Mouse (Mus musculus) heart, embryonic 13.5 days (tissue): ENCODE measurements around the gene Pde1c. TPM values are rescaled to one million over a fixed set of nuclear protein-coding genes. Genes with fewer than 3 reads are reported as not detected.

Source experiments
- ATAC-seq: fragments of 200-750 bp; cut with Nextera tagmentation; 2 replicates; pipeline ENCODE4 v1.8.0; 2017; ENCODE audit warnings: moderate TSS enrichment; ENCODE audit not compliant: insufficient number of reproducible peaks, low FRiP score, low TSS enrichment; ENCODE audit errors: extremely low read depth
- H3K27ac ChIP-seq: fragments of 300-500 bp; sonication (generic); replicated peaks from 2 replicates; pipeline ENCODE4 v1.5.1; 2015; ENCODE audit warnings: moderate library complexity, mild to moderate bottlenecking, inconsistent platforms
- H3K27me3 ChIP-seq: fragments of 300-500 bp; sonication (generic); replicated peaks from 2 replicates; pipeline ENCODE4 v1.6.1; 2015; ENCODE audit warnings: mild to moderate bottlenecking, inconsistent platforms
- H3K36me3 ChIP-seq: fragments of 300-500 bp; sonication (generic); 2 replicates; pipeline ENCODE4 v1.6.1; 2015; ENCODE audit warnings: mild to moderate bottlenecking, inconsistent platforms
- H3K4me1 ChIP-seq: fragments of 300-500 bp; sonication (generic); 2 replicates; pipeline ENCODE4 v1.6.1; 2015; ENCODE audit warnings: inconsistent platforms
- H3K4me2 ChIP-seq: fragments of 300-500 bp; sonication (generic); 2 replicates; pipeline ENCODE4 v1.6.1; 2015; ENCODE audit warnings: inconsistent platforms, mild to moderate bottlenecking, moderate library complexity
- H3K4me3 ChIP-seq: fragments of 300-500 bp; sonication (generic); 2 replicates; pipeline ENCODE4 v1.5.1; 2015; ENCODE audit warnings: moderate library complexity, mild to moderate bottlenecking, inconsistent platforms
- H3K9ac ChIP-seq: fragments of 300-500 bp; sonication (generic); 2 replicates; pipeline ENCODE4 v1.6.1; 2015; ENCODE audit warnings: inconsistent platforms, mild to moderate bottlenecking, moderate library complexity
- H3K9me3 ChIP-seq: fragments of 300-500 bp; sonication (generic); 2 replicates; pipeline ENCODE4 v1.6.1; 2016; ENCODE audit warnings: inconsistent platforms
- WGBS: fragments of 180-500 bp; shearing (Covaris S2); methylation state at CpG from one replicate; pipeline ENCODE4 v1.1.7; 2015; ENCODE audit warnings: mixed read lengths; 5-methylcytosine and 5-hydroxymethylcytosine counted together
- polyA plus RNA-seq: library from polyadenylated mRNA; unstranded; fragments of >200 nt; fragmentation: Nextera tagmentation; extraction: Ambion mirVana; gene quantifications from 2 replicates; pipeline ENCODE4 v1.2.1, GENCODE M21; 2015

Pde1c gene
- polyA plus RNA-seq, 1 experiment from 2014 or later = 3.1 TPM

GRCm38 (mm10) chr6:56066632-56067282 lies 502.1 kb downstream of the Pde1c start:
- no peak overlapping the region for H3K4me2 ChIP-seq
- no peaks in the 10 kb centered on the region for H3K36me3 ChIP-seq
- no peak overlapping the region for H3K9ac ChIP-seq
- no peak for ATAC-seq
- no peaks in the 10 kb centered on the region for H3K4me1 ChIP-seq
- no peaks in the 10 kb centered on the region for H3K27me3 ChIP-seq
- no peaks in the 10 kb centered on the region for H3K9me3 ChIP-seq
- H3K27ac ChIP-seq = no peak overlapping the region
- no peak overlapping the region for H3K4me3 ChIP-seq
- WGBS = 32% methylated on average over 5 of the region's 5 CpGs

- Histone ChIP-seq H3K4me3 (no peak overlapping the region), H3K9me3 (no peaks in the 10 kb centered on the region), H3K27ac (no peak overlapping the region), H3K9ac (no peak overlapping the region), H3K4me2 (no peak overlapping the region), H3K36me3 (no peaks in the 10 kb centered on the region), H3K4me1 (no peaks in the 10 kb centered on the region), H3K27me3 (no peaks in the 10 kb centered on the region)
- ATAC-seq = no peak
These were observed 505.2 kb downstream of the Pde1c start for GRCm38 (mm10) chr6:56063736-56064135.

GRCm38 (mm10) chr6:56049104-56049503 lies 519.8 kb downstream of the Pde1c start:
- no peak for ATAC-seq
- H3K4me2 ChIP-seq = no peak overlapping the region
- H3K36me3 ChIP-seq = no peaks in the 10 kb centered on the region
- no peaks in the 10 kb centered on the region for H3K9me3 ChIP-seq
- 23% methylated on average over 4 of the region's 4 CpGs for WGBS
- no peaks in the 10 kb centered on the region for H3K4me1 ChIP-seq
- no peak overlapping the region for H3K27ac ChIP-seq
- no peak overlapping the region for H3K9ac ChIP-seq
- H3K4me3 ChIP-seq = no peak overlapping the region
- H3K27me3 ChIP-seq = no peaks in the 10 kb centered on the region

GRCm38 (mm10) chr6:56048580-56048979 lies 520.3 kb downstream of the Pde1c start:
- H3K27ac ChIP-seq = no peak overlapping the region
- no peaks in the 10 kb centered on the region for H3K27me3 ChIP-seq
- H3K9me3 ChIP-seq = no peaks in the 10 kb centered on the region
- H3K36me3 ChIP-seq = no peaks in the 10 kb centered on the region
- no peak overlapping the region for H3K4me2 ChIP-seq
- WGBS = 83% methylated on average over 3 of the region's 3 CpGs
- no peak for ATAC-seq
- no peaks in the 10 kb centered on the region for H3K4me1 ChIP-seq
- no peak overlapping the region for H3K4me3 ChIP-seq
- no peak overlapping the region for H3K9ac ChIP-seq

DNA sequence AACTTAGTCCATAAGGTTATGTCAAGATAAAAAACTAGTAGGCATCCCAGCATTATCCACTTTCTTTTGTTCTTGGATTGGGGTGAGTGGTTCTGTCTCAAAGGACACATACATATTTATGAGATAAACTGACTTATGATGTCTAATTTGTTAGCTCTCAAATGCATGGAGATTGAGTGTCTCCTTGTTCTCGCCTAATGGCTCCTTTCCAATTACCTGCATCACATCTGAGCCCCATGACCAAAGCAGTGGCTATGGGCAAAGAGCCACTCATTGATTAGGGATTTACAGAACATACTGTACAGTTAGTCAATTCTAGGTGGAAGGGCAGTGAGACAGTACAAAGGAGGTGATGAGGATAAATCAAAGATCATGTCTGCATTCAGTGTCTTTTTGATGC lies 524.2 kb downstream of the Pde1c start:
- H3K27me3 ChIP-seq = no peaks in the 10 kb centered on the region
- no peak for ATAC-seq
- 60% methylated on average over 1 of the region's 1 CpGs for WGBS
- no peaks in the 10 kb centered on the region for H3K4me1 ChIP-seq
- no peak overlapping the region for H3K27ac ChIP-seq
- no peak overlapping the region for H3K4me2 ChIP-seq
- no peak overlapping the region for H3K4me3 ChIP-seq
- no peaks in the 10 kb centered on the region for H3K9me3 ChIP-seq
- no peaks in the 10 kb centered on the region for H3K36me3 ChIP-seq
- no peak overlapping the region for H3K9ac ChIP-seq

DNA sequence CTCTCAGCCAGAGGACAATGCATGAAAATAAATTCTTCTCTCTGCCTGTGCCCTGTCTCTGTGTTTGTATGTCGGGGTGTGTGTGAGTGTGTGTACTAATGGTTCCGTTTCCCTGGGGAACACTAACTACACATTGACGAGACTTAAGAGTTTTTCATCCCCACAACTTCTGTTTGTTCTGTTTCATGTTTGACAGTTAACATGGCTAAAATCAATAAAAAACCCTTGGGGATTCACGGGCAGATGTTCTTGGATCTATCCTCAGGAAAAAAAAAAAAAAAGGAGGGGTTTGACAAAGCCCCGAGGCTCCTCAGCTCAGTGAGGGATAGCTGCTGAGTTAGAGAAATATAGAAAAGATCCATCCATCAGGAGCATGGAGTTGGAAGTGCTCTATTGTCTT lies 524.6 kb downstream of the Pde1c start:
- no peak overlapping the region for H3K4me3 ChIP-seq
- no peak overlapping the region for H3K27ac ChIP-seq
- H3K9me3 ChIP-seq = no peaks in the 10 kb centered on the region
- WGBS = 73% methylated on average over 5 of the region's 5 CpGs
- no peak for ATAC-seq
- no peak overlapping the region for H3K9ac ChIP-seq
- H3K27me3 ChIP-seq = 0 out of 2 replicates have a peak, but pooled peaks cover 3% of the 10 kb centered on the region
- no peaks in the 10 kb centered on the region for H3K36me3 ChIP-seq
- no peak overlapping the region for H3K4me2 ChIP-seq
- H3K4me1 ChIP-seq = no peaks in the 10 kb centered on the region

DNA sequence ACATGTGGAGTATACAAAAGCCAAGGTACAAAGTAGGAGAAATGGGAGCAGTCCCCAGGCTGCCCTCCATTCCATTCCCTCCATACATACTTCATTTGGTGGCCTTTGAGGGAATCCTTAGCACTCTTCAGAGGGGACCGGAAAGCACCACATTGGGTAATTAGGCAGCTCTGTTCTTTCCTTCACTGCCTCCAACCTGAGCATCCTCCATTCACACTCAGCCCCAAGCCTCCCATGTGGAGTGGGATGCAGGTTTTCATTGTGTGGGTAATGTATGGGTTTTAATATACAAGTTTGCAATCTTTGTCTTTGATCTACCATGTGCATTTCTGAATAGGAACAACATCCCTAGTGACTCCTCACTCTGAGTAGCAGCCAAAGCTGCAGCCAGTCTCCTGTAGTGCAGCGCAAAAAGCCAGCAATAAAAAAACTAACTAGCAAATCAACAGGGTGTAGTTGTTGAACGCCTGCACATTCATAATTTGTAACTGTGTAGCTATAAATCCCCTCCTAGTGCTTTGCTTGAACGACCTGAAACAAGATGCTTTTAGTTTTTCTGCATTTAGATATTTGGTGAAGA lies 529.3 kb downstream of the Pde1c start:
- ATAC-seq = no peak
- H3K9me3 ChIP-seq = no peaks in the 10 kb centered on the region
- no peaks in the 10 kb centered on the region for H3K36me3 ChIP-seq
- no peak overlapping the region for H3K9ac ChIP-seq
- H3K27me3 ChIP-seq = 0 out of 2 replicates have a peak, but pooled peaks cover 3% of the 10 kb centered on the region
- no peak overlapping the region for H3K4me3 ChIP-seq
- 67% methylated on average over 4 of the region's 4 CpGs for WGBS
- no peak overlapping the region for H3K27ac ChIP-seq
- no peaks in the 10 kb centered on the region for H3K4me1 ChIP-seq
- H3K4me2 ChIP-seq = no peak overlapping the region

DNA sequence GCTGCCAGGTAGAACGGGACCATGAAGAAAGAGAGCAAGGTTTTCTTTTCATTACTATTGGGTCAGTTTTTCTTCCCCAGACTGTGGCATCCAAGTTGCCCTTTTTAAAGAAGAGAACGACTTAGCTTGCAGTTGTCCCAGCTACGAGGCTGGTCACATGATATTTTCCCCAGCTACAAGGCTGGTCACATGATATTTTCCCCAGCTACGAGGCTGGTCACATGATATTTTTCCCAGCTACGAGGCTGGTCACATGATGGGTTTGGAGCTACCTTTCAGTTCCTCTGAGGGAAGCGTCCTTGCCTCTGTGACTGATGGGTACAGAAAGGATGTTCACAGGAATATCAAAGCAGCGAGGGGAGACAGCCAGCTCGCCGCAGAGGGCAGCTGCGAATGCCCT lies 533.8 kb downstream of the Pde1c start:
- Histone ChIP-seq H3K27ac (no peak overlapping the region), H3K4me3 (no peak overlapping the region), H3K4me2 (no peak overlapping the region), H3K9ac (no peak overlapping the region), H3K4me1 (peaks cover 6% of the 10 kb centered on the region; the same call in 1 of the 2 replicates), H3K9me3 (no peaks in the 10 kb centered on the region), H3K27me3 (0 out of 2 replicates have a peak, but pooled peaks cover 3% of the 10 kb centered on the region), H3K36me3 (no peaks in the 10 kb centered on the region)
- no peak for ATAC-seq
- WGBS = 69% methylated on average over 10 of the region's 10 CpGs

- no peaks in the 10 kb centered on the region for H3K9me3 ChIP-seq
- H3K9ac ChIP-seq = no peak overlapping the region
- H3K4me2 ChIP-seq = no peak overlapping the region
- WGBS = 74% methylated on average over 2 of the region's 2 CpGs
- no peak overlapping the region for H3K27ac ChIP-seq
- peaks cover 6% of the 10 kb centered on the region; the same call in 1 of the 2 replicates for H3K4me1 ChIP-seq
- no peaks in the 10 kb centered on the region for H3K27me3 ChIP-seq
- ATAC-seq = no peak
- no peak overlapping the region for H3K4me3 ChIP-seq
- no peaks in the 10 kb centered on the region for H3K36me3 ChIP-seq
These were observed 536.7 kb downstream of the Pde1c start for GRCm38 (mm10) chr6:56032231-56032630.

DNA sequence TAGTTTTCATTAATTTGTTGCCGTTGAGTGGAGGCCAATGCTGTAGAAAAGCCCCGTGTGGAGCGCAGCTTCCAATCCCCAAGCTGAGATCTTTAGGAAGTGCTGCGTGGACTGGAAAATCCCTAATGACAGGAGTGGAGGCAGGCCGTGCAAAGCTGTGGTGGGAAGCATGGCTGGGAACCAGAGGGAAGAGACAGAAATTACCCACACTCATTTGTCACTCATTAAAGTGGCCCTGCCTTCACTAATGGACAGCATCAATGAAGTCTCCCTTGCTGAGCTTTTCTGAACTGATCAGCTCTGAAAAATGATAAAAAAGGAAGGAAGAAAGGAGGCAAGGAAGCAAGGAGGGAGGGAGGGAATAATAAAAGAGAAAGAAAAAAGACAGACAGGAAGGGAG lies 538.9 kb downstream of the Pde1c start:
- ATAC-seq = no peak
- H3K27me3 ChIP-seq = no peaks in the 10 kb centered on the region
- H3K4me2 ChIP-seq = no peak overlapping the region
- no peak overlapping the region for H3K9ac ChIP-seq
- no peak overlapping the region for H3K4me3 ChIP-seq
- WGBS = 59% methylated on average over 5 of the region's 5 CpGs
- peaks cover 6% of the 10 kb centered on the region; the same call in 1 of the 2 replicates for H3K4me1 ChIP-seq
- no peaks in the 10 kb centered on the region for H3K36me3 ChIP-seq
- H3K9me3 ChIP-seq = no peaks in the 10 kb centered on the region
- no peak overlapping the region for H3K27ac ChIP-seq

- WGBS = 81% methylated on average over 5 of the region's 5 CpGs
- H3K9me3 ChIP-seq = no peaks in the 10 kb centered on the region
- peaks cover 6% of the 10 kb centered on the region; the same call in 1 of the 2 replicates for H3K4me1 ChIP-seq
- H3K4me2 ChIP-seq = no peak overlapping the region
- no peaks in the 10 kb centered on the region for H3K27me3 ChIP-seq
- no peak overlapping the region for H3K27ac ChIP-seq
- no peak overlapping the region for H3K4me3 ChIP-seq
- no peaks in the 10 kb centered on the region for H3K36me3 ChIP-seq
- H3K9ac ChIP-seq = no peak overlapping the region
- ATAC-seq = no peak
These were observed 540.9 kb downstream of the Pde1c start for GRCm38 (mm10) chr6:56027966-56028365.

GRCm38 (mm10) chr6:56027318-56027717 lies 541.6 kb downstream of the Pde1c start:
- Histone ChIP-seq H3K9ac (no peak overlapping the region), H3K27ac (no peak overlapping the region), H3K4me1 (peaks cover 6% of the 10 kb centered on the region; the same call in 1 of the 2 replicates), H3K4me2 (no peak overlapping the region), H3K36me3 (no peaks in the 10 kb centered on the region), H3K4me3 (no peak overlapping the region), H3K27me3 (no peaks in the 10 kb centered on the region), H3K9me3 (no peaks in the 10 kb centered on the region)
- ATAC-seq = no peak
- WGBS = 57% methylated on average over 6 of the region's 6 CpGs
